Mouse (Mus musculus) MEL (cell line): ENCODE results near the gene Chd2.

Source experiments
- BHLHE40 ChIP-seq: IDR thresholded peaks from 2 replicates; pipeline ENCODE4 v1.6.1; 2012; ENCODE audit warnings: low read depth, mild to moderate bottlenecking, inconsistent platforms, low read length, improper control_type of control experiment, borderline replicate concordance
- CTCF ChIP-seq, 3 experiments: IDR thresholded peaks in 2 of 3; conservative IDR thresholded peaks in 1 of 3; 2 replicates each; pipeline ENCODE4 v1.5.1; 2011 to 2012; ENCODE audit warnings: low read length in 3 of 3, low read depth in 2 of 3, mild to moderate bottlenecking in 2 of 3, improper control_type of control experiment in 1 of 3, inconsistent platforms in 1 of 3, mixed read lengths in 1 of 3, moderate library complexity in 1 of 3; ENCODE audit not compliant: control insufficient read depth in 1 of 3, insufficient read depth in 1 of 3, poor library complexity in 1 of 3, severe bottlenecking in 1 of 3
- HCFC1 ChIP-seq: IDR thresholded peaks from 2 replicates; pipeline ENCODE4 v1.6.1; 2012; ENCODE audit warnings: low read depth, mild to moderate bottlenecking, inconsistent platforms, low read length, improper control_type of control experiment, moderate library complexity

DNA sequence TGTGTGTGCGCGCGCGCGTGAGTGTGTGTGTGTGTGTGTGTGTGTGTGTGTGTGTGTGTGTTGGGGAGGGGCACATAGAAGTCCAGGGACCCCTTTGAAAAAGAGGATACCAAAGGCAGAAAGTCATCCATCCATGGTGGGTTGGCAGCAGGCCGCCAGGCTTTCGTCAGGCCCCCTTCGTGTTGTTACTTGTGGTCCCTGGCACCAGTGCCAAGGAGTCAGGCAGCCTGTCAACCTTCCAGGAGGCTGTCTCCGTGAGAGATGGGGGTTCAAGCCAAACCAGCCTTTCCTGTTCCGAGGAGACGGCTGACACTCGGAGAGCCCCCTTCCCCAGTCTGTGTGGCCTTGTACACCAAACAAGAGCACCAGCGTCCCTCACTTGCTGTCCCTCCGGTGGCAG, 127.4 kb downstream of the Chd2 start:
- TF ChIP-seq BHLHE40 = no peak
- TF ChIP-seq HCFC1 = no peak
- no peak for TF ChIP-seq CTCF (IDR thresholded peaks at IDR 0.05 in 2 of 3, conservative IDR thresholded peaks at IDR 0.05 in 1 of 3; ENCODE audit: control insufficient read depth in 1 of 3, insufficient read depth in 1 of 3, low read depth in 2 of 3, low read length in 3 of 3, poor library complexity in 1 of 3, severe bottlenecking in 1 of 3)
